Comparison of ENCODE assay signal across 23 mouse cellular contexts in the genomic region with DNA sequence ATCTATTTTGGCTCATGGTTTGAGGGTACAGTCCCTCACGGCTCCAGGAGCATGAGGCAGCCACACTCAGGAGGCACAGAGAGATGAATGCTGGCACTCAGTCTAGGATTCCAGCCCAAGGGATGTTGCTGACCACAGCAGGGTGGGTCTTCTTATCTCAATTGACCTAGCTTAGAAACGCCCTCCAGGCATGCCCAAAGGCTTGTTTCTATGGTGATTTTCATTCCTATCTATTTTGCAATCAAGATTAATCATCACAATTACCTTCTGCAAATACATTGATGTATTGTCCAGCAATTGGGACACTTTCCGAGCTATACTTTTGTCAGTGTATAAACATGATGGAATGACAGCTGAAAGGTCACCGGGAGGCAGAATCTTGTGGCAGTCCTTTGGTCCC.
"Had no signal": no experiment of that assay in that cellular context is flagged by ENCODE, and none has a peak within 500 bp of the region (broad histone marks: within the 10 kb centered on the region; RNA-seq: fewer than 3 reads in every experiment).

No protein-coding gene starts in this region.

- H3K27me3 ChIP-seq: limb, embryonic 13.5 days; liver, embryonic 12.5 days; liver, embryonic 15.5 days; lung, embryonic 15.5 days; megakaryocyte, embryonic 14.5 days; midbrain, embryonic 13.5 days; neural tube, embryonic 12.5 days; neural tube, embryonic 15.5 days had no signal

- H3K4me2 ChIP-seq: limb, embryonic 13.5 days; liver, embryonic 12.5 days; liver, embryonic 15.5 days; lung, embryonic 15.5 days; midbrain, embryonic 13.5 days; neural tube, embryonic 12.5 days; neural tube, embryonic 15.5 days had no signal

- H3K4me3 ChIP-seq: limb, embryonic 10.5 days; limb, embryonic 13.5 days; liver, embryonic 12.5 days; liver, embryonic 15.5 days; lung, embryonic 15.5 days; megakaryocyte, embryonic 14.5 days; midbrain, embryonic 10.5 days; midbrain, embryonic 13.5 days; neural tube, embryonic 12.5 days; neural tube, embryonic 15.5 days had no signal

- DNase-seq: kidney, adult 9 months; kidney, postnatal 14 days; kidney, postnatal 4 days; liver; lung, adult 18-20 months; lung, postnatal 10 days; lung, postnatal 36 days; right cerebral cortex, adult 18-20 months; right cerebral cortex, postnatal 14 days; right cerebral cortex, postnatal 4 days; spleen, adult 18-20 months; thymus, adult 18-20 months; thymus, postnatal 36 days had no signal

- H3K27ac ChIP-seq: limb, embryonic 10.5 days; limb, embryonic 13.5 days; liver, embryonic 12.5 days; liver, embryonic 15.5 days; lung, embryonic 15.5 days; midbrain, embryonic 10.5 days; midbrain, embryonic 13.5 days; neural tube, embryonic 12.5 days; neural tube, embryonic 15.5 days had no signal

- H3K36me3 ChIP-seq: limb, embryonic 10.5 days; limb, embryonic 13.5 days; liver, embryonic 12.5 days; liver, embryonic 15.5 days; lung, embryonic 15.5 days; midbrain, embryonic 10.5 days; midbrain, embryonic 13.5 days; neural tube, embryonic 12.5 days; neural tube, embryonic 15.5 days had no signal

- H3K4me1 ChIP-seq: limb, embryonic 10.5 days; limb, embryonic 13.5 days; liver, embryonic 12.5 days; liver, embryonic 15.5 days; lung, embryonic 15.5 days; megakaryocyte, embryonic 14.5 days; midbrain, embryonic 10.5 days; midbrain, embryonic 13.5 days; neural tube, embryonic 12.5 days; neural tube, embryonic 15.5 days had no signal

- ATAC-seq: liver, embryonic 12.5 days; midbrain, embryonic 13.5 days had no signal
